Mouse (Mus musculus) NIH3T3 (cell line): ENCODE data around the gene Dagla.

Experiments used
- DNase-seq: peaks from one replicate; pipeline ENCODE4 v3.0.0-alpha.2; 2012; ENCODE audit warnings: low read depth

Gene Dagla

DNA sequence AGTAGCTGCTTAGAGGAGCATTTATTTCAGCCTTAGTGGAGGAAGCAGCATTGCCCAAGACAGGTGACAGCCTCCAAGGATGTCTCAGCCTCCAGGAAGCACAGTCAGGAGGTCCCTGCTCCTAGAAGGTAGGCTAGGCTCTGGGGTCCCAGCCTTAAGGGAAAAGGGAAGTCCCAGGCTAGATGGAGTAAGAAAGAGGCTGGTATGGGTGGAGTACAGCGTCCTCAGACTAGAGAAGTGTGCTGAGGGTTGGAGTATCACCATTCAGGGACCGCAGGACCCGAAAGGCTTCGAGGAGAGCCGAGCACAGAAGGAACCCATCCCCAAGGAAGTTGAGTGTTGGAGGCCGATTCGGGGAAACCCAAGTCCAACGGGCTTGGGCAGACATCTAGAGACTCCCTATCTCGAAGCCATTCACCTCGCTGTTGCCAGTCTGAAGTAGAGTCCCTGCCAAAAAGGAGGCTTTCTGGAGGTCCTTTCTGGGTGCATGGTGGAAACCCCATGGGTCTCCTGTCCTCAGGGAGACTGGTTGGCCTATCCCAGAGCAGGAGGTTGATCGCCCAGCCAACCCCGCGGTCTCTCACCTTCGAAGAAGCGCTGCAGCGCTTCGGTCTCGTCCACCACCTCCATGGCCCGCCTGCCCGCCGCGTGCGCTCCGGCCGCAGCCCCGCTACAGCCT lies 64.6 kb downstream of the Dagla start:
- DNase-seq = no peak

DNA sequence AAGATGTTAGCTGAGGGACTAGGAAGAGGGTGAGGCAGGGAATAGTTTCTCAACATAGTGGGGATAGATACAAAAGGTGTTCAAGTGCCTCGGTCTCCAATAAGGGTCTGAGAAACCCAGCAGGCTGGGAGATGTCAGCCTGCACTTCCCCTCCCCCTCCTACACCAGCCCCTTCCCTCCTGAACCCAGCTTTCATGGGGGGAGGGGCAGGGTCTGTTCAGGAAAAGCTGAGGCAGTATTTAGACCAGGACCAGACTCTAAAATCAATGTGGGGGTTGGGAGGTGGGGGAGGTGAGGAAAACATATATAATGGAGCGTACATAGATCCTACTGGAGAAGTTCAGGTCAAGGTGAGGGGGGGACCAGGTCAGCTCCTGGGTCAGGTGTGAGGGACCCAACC lies 65.3 kb downstream of the Dagla start:
- DNase-seq = no peak

DNA sequence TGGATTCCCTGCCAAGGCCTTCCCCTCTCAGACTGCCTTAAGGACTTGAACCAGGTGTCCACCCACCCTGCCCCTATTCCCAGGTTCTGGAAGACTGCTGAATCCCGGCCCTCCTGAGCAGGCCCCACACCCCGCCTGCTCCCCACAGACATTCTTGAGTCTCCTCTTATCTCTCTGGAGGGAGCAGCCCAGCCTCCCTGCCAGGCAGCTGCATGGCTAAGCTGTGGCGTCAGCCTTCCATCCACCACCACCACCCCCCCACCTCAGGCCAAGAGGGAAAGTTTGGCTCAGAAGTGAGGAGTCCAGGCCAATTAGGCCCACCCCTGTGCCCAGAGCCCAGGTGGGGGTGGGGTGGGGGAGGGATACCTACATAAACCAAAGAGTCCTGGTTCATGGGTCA lies 66.2 kb downstream of the Dagla start:
- peak; percentile 49 for DNase-seq

DNA sequence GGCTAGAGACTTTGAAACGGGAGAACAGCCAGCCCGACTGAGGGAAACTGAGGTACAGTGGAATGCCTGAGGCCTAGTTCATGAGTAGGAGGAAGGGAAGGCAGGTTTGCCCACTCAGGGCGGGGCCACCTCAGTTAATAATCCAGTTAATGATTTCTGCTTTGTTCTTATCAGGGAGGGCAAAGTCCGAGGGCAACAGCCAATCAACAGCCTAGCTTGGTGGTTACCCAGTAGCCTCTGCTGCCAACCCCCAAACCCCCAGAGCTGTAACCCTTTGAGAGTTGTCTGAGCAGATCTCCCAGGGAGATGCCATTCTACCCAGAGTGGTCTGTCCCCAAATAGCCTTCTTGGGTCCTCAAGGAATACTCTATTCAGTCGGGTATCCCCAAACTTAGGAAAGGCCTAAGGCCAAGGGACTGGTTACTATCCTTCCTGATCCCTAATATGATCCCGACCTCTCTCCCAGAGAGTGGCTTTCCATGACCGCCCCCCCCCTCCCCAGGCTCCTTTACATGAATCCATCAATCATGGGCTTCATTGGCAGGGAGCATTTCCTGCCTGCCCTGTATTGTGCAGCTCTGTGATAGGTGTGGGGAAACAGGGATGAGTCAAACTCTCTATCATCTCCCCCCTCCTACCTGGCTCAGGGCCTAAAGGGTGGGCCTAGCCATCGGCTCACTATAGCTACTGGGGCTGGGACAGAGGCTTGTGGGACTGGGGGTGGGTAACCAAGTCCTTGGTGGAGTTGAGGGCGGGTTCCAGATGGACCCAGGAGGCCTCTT lies 68.7 kb downstream of the Dagla start:
- peak; percentile 39 for DNase-seq

DNA sequence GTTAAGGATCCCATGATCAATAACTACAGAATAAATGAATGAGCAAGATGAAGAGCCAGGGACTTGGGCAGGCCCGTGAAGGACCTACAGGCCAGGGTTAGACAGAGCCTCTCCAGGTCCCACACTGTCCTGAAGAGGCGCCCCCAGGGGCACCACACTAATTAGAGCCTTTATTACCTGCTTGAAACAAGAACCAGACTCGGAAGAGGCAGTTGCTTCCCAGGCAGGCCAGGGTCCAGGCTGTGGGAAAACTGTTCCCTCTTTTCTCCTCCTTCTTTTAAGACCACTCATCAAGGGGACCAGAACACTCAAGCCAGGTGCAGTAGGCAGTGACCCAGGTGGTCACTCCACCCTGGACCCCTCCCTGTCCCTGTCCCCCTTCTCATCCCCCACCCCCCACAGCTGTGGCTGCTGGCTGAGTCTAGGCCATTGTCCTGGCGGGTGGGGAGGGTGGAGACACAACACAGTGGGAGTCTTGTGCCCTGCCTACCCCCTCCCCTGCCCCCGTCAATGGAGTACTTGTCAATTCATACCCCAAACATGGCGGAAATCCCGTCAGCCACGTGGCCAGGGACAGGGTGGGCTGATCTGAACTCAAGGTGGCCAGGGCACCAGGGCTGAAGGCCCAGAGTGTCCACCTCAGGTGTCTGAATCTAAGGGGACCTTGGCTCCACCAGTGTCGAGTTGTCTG lies 72.2 kb downstream of the Dagla start:
- DNase-seq = no peak

DNA sequence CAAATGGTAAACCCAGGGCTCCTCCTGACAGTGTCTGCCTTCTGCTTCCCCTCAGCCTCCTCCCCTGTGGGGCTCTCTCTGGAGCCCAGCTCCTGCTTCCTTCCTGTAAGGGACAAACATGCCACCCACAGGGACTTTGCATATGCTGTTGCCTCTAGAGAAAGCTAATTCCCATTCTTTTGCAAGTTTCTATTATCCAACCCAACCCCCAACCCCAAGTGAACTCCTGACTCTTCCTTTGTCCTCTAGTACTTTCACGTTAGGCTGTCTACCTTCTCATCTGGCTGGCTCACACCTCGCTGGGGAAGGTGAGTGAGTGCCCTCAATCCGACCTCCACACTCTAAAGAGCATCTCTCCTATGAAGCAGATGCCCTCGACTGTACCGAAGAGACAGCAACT lies 72.8 kb downstream of the Dagla start:
- DNase-seq = no peak

DNA sequence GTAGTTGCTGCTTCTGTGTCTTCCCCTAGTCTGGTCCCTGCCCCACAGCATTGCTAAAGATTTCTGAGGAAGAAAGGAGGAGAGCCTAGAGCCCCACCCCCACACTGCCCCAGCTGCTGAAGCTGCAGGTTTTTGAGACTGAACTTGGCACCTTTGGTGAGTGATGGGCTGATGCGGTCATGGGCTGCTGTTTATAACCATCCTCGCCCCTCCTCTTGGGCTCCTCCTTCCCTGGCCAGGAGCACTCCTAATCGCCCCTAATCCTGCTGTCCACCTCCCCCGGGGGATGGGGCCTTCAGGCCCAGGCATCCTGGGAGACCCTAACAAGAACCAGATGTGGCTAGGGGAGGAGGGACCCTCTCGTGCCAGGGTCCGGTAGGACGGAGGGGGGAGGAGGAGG lies 73.7 kb downstream of the Dagla start:
- DNase-seq = peak; percentile 23

DNA sequence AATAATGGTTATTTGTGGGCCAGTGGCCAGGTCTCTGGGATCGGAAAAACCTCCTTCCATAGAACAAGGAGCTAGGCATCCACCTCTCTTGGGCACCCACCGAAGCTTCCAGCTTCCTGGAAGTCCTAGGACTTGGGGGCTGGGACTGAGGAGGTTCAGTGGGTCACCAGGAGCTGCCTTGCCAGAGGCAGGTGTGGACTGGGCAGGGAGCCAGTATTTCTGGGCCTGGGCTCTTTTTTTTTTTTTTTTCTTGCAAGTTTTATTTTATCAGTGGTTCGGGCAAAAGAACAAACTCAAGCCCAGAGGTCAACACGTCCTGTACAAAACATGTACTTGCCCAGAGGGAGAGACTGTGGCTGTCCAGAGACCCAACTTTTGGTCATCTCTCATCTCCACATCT lies 78.9 kb downstream of the Dagla start:
- DNase-seq = no peak

DNA sequence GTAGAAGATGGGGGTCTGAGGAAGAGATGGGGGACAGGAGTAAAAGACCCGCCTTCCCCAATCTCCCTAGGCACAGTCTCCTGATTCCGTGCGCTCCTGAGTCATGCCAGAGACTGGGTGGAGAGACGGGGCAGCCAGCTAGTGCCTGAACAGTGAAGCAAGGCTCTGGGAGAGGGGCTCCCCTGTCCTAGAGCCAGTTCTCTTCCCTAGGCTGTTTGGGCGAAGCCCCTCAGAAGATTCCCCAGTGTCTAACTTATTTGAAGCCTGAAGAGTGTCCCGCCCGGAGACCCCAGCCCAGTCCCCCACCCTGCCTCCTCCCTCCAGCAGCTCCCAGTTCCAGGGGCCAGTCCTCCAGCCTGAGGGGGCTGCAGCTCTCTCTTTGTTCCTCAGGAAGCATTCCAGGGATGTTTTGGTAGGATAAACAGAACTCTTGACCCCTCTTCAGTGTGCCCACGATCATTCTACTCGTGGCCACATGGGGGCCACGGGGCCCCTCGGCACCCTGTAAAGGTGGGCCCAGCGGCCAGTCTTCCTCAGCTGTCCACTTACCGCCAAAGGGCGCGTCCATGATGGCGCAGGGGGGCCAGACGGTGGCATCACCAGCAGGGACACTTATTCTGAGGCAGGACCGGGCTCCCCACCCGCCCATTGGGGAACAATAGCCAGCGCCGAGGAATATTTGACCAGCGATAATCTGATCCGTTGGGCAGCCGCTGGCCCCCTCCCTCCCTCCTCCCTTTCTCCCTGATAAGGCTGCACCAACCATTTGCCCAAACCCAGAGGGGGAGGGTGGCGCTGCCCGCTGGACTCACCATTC lies 79.8 kb downstream of the Dagla start:
- DNase-seq = no peak

DNA sequence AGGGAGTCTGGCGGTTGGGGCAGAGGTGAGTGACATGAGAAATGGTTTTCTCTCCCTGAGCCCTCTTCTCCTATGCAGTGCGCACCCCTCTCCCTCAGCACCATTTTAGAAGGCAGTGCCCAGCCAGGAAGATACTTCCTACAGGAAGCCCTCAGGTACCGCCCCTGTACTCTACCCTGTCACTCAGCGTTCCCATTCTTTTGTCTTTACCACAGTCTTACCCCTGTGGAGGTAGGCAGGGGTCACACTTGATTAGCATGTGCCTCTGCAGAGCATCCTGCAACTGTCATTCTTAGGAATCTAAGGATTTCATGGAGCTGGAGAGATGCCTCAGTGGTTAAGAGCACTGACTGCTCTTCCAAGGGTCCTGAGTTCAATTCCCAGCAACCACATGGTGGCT lies 81.1 kb downstream of the Dagla start:
- no peak for DNase-seq

DNA sequence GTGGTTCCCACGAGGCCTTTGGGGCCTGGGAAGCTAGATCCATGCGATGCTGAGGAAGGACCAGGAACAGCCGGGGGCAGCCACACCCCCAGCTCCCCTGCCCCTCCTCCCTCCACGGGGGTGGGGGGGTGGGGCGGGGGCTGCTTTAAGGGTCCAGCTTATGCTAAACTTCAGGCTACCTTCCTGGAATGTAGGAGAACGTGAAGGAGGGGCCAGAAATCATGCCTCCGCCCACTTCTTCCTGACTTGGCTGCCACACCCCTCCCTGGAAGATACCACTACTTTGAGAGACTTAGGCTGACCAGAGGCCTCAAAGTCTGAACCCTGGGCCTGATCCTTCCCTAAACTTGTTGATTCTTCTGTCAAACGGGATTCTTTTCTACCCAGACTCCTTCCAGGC lies 82.0 kb downstream of the Dagla start:
- DNase-seq = no peak

DNA sequence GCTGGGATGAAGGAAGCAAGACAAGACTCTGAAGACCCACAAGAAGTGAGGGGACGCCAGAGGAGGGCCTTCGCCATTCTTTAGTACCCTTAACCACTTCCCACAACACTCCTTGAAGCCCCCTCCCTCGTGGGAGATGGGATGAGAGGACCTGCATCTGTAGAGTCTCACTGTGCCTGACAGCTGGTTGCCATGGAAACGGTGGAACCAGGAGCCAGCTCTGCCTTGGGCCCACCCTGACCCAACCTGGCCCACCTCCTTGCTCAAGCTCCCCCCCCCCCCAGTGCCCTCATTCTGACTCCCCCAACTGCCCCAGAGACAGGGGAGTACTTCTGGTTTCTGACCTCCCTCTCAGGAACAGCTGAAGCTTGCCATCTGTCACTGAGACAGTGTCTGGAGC lies 83.1 kb downstream of the Dagla start:
- no peak for DNase-seq

DNA sequence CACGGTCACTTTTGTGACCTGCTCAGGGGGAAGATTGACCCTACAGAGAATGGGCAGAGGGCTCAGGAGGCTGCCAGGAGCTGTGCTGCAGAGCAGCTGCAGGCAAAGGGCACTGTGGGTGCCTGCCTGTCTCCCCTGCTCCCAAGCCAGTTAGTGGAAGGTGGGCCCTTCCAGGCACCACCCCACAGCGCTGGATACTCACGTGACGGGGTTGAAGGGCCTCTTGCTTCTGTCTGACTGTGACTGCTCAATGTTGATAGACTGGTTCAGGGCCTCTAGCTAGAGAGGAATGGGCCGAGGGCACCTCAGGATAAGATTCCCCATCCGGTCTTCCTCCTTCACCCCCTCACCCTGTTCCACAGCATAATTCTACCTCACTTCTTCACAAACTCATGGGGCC lies 85.1 kb downstream of the Dagla start:
- DNase-seq = no peak

DNA sequence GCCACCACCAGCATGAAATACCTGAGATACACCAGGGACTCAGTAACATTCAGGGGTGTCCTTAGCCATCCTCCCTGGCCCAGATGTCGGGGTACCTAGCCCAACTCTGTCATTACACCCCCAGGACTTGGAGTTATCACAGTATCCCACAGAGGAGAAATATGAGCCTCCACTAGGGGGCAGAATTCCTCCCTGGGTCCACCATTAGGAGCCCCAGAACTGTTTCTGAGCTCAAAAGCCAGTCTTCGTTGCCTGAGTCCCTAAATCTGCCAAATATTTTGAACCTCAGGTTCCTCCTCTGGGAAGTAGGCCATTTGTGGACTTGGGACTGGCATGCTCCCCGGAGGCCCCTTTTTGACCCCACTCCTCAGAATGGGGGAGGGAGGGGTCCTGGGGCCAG lies 85.6 kb downstream of the Dagla start:
- peak; percentile 80 for DNase-seq

DNA sequence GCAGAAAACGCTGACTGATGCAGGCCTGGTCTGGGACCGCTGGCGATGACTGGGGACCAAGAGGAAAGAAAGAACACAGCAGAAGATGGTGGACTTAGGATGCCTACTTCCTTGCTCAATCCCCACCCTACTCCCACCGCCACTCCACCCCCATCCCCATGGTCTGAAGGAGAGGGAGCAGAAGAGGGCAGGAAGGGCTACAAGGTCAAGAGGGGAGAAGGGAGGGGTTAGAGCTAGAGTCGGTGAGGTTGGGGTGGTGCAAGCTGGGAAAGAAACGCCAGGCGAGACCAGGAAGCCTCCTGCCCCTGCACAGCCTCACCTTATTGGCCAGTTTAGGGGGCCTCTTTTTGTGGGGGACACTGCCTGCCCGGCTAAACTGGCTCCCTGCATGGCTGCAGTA lies 88.6 kb downstream of the Dagla start:
- no peak for DNase-seq

DNA sequence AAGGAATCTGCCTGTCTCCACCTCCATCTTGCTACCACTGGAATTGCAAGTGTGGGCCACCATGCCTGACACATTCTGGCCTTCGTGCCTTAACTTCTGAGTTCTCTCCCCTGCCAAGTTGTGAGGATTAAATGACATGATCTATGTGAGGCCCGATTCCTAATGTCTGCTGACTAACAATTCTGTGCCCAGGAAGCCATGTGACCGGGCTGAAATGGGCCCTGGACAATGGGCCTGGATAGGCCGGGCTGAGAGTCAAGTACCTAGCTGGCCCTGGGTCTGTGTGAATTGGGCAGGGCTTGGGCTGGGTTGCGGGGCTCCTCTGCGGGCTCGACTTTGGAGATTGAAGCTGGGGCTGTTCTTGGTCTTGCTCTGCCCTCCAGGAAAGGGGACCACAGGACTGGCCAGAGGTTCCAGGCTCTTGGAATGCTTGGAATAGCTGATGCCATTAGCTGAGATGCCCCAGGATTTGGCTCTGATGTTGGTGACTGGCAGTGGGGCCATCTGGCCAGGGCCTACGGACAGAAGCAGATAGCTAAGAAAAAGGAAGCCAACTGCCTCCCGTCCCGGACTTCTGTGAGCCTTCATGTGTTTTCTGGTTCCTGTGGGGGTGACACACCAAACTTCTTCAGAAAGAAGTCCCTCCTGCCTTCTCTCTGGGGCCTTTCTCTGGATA lies 90.7 kb downstream of the Dagla start:
- peak; percentile 52 for DNase-seq

DNA sequence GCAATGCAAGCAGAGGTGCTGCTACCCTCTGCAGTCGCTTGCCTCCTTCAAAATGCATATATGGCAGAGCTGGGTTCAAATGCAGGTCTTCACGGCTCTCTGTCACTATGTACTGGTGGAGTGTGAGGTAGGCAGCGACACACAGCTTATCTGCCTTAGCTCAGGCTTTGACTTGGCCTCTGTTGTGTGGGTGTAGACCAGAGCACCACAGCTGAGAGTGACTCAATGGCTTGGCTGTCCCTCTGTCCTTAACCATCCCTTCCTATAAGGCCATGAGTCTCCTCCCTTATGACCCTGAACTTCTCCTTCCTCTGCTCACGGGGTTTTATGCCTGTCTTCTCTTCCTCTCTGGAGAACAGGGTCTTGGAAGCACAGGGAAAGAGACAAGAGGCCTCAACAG lies 93.8 kb downstream of the Dagla start:
- DNase-seq = no peak

DNA sequence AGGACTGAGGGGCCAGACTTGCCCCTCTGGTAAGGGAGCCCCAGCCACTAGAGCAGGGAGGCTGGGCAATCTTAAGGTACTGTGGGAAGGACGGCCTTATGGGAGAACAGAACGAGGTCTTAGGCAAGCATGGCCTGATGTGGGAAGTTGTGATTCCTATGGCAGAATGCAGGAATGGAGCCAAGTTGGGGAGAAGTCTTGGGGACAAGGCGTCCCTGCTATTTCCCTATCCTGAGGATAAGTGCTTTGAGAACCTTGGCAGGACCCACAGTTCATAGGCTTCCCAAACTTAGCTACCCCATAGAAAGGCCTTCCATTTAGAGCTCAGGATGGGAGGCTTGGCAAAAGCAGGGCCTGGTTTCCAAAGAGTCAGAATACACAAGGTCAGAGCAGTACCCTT lies 95.8 kb downstream of the Dagla start:
- no peak for DNase-seq

DNA sequence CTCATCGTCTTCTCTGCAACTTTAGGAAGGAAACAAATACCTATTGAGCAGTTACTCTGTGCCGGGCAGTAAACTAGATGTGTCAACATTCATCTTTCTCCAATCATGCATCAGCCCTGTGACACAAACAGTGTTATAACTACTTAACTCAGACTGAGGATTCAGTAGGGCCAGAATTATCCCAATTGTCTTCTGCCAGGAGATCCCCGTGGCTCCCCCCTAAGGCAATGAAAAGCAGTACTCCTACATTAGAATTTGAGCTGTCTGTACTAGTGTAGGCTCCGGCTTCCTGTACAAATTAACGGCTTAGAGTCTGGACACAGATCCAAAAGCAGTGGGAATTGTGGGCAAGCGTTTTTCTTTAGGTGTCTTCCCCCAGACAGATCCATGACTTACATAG lies 99.6 kb downstream of the Dagla start:
- DNase-seq = peak; percentile 58

DNA sequence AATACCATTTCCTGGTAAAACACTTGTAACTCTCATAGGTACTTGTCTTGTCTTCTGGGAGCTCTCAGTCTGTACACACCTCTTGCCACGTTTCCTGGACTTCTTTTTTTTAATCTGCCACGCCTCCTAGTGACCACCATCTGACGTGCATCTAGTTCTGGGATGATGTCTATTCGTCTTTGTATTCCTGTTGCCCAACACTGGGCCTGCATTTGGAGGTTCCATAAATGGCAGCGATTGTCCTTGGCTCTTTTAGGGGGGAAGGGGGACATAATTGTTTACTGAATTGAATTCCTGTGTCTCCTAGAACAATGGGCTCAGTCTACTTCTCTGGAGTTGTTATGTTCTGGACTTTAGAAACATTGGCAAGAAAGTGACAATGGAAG lies 100.1 kb downstream of the Dagla start:
- DNase-seq = peak; percentile 91

DNA sequence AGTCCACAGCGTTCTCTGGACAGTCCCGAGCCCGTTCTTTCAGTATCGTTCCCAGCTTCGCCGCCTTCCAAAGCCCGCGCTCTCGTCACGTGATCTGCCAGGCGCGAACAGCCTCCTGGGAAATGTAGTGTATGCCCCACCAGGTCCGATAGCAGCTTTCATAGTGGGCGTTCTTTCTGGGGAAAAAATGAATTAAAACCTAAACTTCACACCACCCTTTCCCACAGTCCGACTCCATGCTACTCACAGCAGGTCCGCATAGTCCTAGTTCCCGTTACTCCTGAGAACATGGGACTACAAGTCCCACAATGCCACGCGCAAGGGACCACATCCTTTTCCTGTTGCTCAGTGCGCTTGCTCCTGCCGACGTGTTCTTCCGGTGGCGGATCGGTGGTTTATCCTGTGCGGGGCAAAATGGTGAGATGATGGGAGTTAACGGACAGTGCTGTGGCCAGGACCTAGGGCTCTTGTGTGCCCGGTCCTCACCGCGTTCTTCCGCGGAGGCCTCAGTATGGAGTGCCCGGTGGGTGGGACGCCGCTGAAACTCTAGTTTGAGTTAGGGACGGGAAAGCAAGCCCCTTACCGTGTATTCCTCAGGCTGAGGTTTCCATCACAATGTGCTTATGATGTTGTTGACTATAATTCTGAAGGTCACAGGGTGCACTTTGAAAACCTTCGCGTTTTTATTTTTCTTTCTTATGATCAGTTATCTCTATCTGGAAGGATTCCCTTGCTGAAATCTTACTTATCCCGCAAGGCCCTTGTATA lies 100.6 kb downstream of the Dagla start, which contains the start of the genes Tmem258 and Fen1:
TSS of gene Tmem258 (plus strand) at position 167 of the 768 bp plus-strand sequence.
TSS of gene Fen1 (minus strand) at position 322 of the 768 bp plus-strand sequence.
- peak; percentile 93 for DNase-seq
